In the genomic region with DNA sequence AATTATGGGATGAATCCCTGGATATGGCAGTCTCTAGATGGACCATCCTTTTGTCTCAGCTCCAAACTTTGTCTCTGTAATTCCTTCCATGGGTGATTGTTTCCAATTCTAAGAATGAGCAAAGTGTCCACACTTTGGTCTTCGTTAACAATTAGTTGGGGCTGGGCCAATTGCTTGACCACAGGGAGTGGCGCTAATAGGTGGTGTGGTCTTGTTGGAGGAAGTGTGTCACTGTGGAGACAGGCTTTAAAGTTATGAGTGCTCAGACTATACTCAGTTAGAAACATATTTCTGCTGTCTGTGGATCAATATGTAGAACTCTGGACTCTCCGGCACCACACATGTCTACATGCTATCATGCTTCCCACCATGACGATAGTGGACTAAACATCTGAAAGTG, we compare ENCODE assay signal across 14 mouse cellular contexts. TPM values are rescaled to one million over a fixed set of nuclear protein-coding genes. Genes with fewer than 3 reads are reported as not detected.
A peak's percentile ranks its signal among the peaks of the same experiment; 100 is the strongest.
DNase-seq lines count a peak whose midpoint lies in the region; ATAC-seq lines count a peak whose summit lies in the region.
"Had no signal": no experiment of that assay in that cellular context is flagged by ENCODE, and none has a peak within 500 bp of the region (broad histone marks: within the 10 kb centered on the region; RNA-seq: fewer than 3 reads in every experiment).

No protein-coding gene starts in this region.

- peak; percentile 82 for DNase-seq in 416B (ENCODE audit: low read depth)
- peak; percentile 34 for DNase-seq in lung, postnatal 36 days

- 0 out of 2 replicates have a peak, but pooled peaks have one; percentile 24 for ATAC-seq in granulocyte monocyte progenitor cell, adult 5-6 weeks (replicated peaks; ENCODE audit: poor library complexity, severe bottlenecking)
- ATAC-seq in megakaryocyte, adult 5-6 weeks (ENCODE audit: poor library complexity, severe bottlenecking) = 0 out of 2 replicates have a peak, but pooled peaks have one; percentile 50

RNA-seq across cellular contexts. Expression of a gene that starts 1.3 kb away (rescaled TPM):
- total RNA-seq in granulocyte monocyte progenitor cell, adult 5-6 weeks (2014; fragmentation: Nextera tagmentation) = not detected in 2 replicates
- total RNA-seq in granulocyte monocyte progenitor cell, adult 5-6 weeks (2017) = 0.22 and 1.6 TPM in 2 replicates
- total RNA-seq in megakaryocyte, adult 5-6 weeks (2015) = 6.8 and 8.2 TPM in 2 replicates
- total RNA-seq in megakaryocyte, adult 5-6 weeks (2017) = 4.3 and 5.5 TPM in 2 replicates
- total RNA-seq: adrenal gland, adult 2 months; adrenal gland, postnatal 14 days; adrenal gland, postnatal 25 days; adrenal gland, postnatal 36 days; adrenal gland, postnatal 4 days; ES-E14 had no signal

RNA-seq across cellular contexts. Expression of a gene that starts 44.7 kb away (rescaled TPM):
- 6.0 and 13.8 TPM in 2 replicates for total RNA-seq in granulocyte monocyte progenitor cell, adult 5-6 weeks (2014; fragmentation: Nextera tagmentation)
- total RNA-seq in granulocyte monocyte progenitor cell, adult 5-6 weeks (2017) = 2.1 and 7.0 TPM in 2 replicates
- total RNA-seq in megakaryocyte, adult 5-6 weeks (2015) = 29.0 and 36.0 TPM in 2 replicates
- total RNA-seq in megakaryocyte, adult 5-6 weeks (2017) = 16.3 and 18.5 TPM in 2 replicates
- total RNA-seq: adrenal gland, postnatal 25 days had no signal

RNA-seq across cellular contexts. Expression of a gene that starts 56.7 kb away (rescaled TPM):
- total RNA-seq in granulocyte monocyte progenitor cell, adult 5-6 weeks (2014; fragmentation: Nextera tagmentation) = not detected in 2 replicates
- not detected in 2 replicates for total RNA-seq in granulocyte monocyte progenitor cell, adult 5-6 weeks (2017)
- 0.18 TPM in 1 of 2 replicates, not detected in the other for total RNA-seq in megakaryocyte, adult 5-6 weeks (2015)
- 0.15 TPM in 1 of 2 replicates, not detected in the other for total RNA-seq in megakaryocyte, adult 5-6 weeks (2017)
- total RNA-seq: adrenal gland, adult 18-20 months; adrenal gland, adult 2 months; adrenal gland, adult 8-10 months; adrenal gland, postnatal 10 days; adrenal gland, postnatal 14 days; adrenal gland, postnatal 25 days; adrenal gland, postnatal 36 days; adrenal gland, postnatal 4 days; MEL had no signal

Comparison
In these comparisons a context has a peak if more than half of its experiments do, and no peak if none do; other contexts are left out.
1. Peak in every context shown above with its lines: DNase-seq and ATAC-seq.